Mouse (Mus musculus): Measurements from ENCODE around the gene H3f3a.

The H3f3a gene

DNA sequence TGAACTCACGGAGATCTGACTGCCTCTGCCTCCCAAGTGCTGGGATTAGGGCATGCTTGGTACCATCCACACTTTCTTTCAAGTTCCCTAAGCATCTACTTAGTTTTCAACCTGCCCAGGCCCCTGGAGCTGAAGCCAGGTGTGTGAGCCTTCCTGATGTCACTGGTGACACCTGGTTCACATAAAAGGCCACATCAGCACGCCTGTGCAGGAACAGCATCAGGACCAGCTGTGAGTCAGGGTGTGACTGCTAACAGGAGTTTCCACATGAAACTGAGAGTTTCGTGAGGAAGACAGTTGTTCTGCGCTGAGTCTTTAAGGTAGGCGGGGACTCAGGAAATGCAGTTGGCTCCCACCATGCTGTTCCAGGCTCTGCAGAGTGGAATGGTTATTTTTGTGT lies 48.4 kb downstream of the H3f3a start:
- in situ Hi-C loops (cut with MboI; ENCODE audit: unreplicated experiment in 2 of 2), result loop anchor here (5.0 to 10.0 kb wide), 6 partner anchors 43 to 503 kb away; partner anchors contain the start of gene Psen2 (in 2 of the 2)

DNA sequence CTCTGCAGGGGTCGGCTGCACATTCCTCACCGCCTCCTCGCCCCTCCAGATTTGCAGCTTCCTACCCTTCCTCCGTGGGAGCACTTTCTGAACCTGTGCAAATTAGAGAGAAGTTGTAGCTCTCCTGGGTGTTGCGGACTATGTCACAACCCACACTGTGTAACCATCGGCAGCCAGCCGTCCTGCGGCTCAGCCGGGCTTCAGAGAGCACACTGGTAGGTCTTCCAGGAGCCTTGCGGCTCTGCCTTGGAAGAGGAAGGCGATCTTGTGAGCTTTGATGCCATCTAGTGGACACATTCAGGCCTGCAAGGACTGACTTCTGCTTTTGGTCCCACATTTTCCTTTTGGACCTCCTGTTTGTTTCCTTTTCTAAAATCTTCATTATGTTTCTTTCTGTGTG lies 49.9 kb downstream of the H3f3a start:
- in situ Hi-C loops (cut with MboI; ENCODE audit: unreplicated experiment in 2 of 2), result loop anchor here in 1 of 2 experiments (5.0 to 10.0 kb wide), 3 partner anchors 47 to 499 kb away; partner anchors contain the start of gene Psen2

DNA sequence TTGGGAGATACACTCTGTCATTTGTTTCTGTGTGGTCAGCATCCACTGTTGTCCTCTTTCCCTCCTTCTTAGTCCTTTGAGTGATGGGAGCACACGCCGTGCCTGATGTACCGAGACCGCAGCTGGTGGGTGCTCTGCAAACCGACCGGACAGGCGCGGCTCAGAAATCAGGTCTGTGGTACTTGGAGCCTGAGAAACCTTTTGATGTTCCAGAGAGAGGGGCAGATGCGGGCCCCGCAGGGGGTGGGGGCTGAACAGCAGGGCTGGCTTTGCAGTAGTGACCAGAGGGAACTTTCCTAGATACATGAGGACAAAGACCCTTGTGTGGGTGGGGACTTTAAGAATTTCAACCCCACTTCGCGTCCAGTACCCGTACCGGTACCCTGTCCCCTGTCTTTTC lies 50.4 kb downstream of the H3f3a start:
- in situ Hi-C loops (cut with MboI; ENCODE audit: unreplicated experiment in 2 of 2), result loop anchor here in 1 of 2 experiments (5.0 to 10.0 kb wide), 3 partner anchors 46 to 499 kb away; partner anchors contain the start of gene Psen2

DNA sequence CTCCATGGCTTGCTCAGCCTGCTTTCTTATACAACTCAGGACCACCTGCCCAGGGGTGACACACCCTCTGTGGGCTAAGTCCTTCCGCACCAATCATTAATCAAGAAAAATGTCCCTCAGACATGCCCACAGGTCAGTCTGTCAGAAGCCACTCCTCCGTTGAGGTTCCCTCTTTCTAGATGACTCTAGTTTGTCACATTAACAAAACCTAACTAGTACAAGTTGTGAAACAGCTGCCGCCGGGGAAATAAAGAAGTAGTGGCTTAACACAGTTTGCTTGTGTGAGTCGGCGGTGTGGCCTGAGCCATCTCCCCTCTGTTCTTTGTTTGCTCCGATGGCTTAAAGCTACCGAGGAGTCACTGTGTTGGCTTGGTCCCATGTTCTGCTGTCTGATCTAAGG lies 51.1 kb downstream of the H3f3a start:
- in situ Hi-C loops (cut with MboI; ENCODE audit: unreplicated experiment in 2 of 2), result loop anchor here in 1 of 2 experiments (5.0 to 10.0 kb wide), 3 partner anchors 45 to 498 kb away; partner anchors contain the start of gene Psen2

DNA sequence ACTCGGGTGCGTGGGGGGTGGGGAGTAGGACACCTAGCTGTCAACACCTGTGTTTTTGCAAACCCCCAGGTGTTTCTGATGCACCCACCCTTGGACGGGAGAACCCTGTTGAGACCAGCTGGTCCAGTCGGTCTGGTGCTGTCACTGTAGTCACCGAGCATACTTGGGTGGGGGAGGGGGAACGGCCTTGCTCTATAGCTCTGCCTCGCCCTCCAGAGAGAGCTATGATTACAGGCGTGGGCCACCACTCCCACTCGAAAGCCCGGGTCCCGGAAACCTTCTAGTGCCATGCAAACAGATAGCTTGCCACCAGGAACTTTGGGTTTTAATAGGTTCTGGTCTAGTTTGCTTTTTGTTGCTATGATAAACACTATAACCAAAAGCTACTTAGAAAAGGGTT lies 51.6 kb downstream of the H3f3a start:
- in situ Hi-C loops (cut with MboI; ENCODE audit: unreplicated experiment in 2 of 2), result loop anchor here in 1 of 2 experiments (5.0 to 10.0 kb wide), 3 partner anchors 45 to 497 kb away; partner anchors contain the start of gene Psen2

DNA sequence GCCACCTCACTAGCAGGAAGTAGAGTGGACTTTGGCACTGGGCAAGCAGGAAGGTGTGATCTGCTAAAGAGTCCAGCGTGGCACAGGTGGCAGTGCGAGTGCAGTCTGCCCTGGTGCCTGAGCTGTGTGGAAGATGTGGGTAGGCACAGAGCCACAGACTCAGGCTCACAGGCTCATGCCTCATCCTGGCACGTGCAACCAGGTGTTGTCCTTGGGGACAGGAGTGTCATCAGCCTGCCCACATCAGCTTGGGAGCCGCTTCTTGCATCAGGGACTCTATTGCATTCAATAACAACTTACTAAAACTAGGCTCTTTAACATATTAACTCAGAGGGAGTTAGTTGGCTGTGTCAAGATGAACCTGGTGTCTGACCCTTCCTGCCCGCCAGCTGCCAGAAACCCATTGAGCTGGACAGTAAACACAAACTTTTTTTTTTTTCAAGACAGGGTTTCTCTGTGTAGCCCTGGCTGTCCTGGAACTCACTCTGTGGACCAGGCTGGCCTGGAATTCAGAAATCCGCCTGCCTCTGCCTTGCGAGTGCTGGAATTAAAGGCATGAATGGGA lies 55.7 kb downstream of the H3f3a start:
- in situ Hi-C loops (cut with MboI; ENCODE audit: unreplicated experiment in 2 of 2), result no loop called here

DNA sequence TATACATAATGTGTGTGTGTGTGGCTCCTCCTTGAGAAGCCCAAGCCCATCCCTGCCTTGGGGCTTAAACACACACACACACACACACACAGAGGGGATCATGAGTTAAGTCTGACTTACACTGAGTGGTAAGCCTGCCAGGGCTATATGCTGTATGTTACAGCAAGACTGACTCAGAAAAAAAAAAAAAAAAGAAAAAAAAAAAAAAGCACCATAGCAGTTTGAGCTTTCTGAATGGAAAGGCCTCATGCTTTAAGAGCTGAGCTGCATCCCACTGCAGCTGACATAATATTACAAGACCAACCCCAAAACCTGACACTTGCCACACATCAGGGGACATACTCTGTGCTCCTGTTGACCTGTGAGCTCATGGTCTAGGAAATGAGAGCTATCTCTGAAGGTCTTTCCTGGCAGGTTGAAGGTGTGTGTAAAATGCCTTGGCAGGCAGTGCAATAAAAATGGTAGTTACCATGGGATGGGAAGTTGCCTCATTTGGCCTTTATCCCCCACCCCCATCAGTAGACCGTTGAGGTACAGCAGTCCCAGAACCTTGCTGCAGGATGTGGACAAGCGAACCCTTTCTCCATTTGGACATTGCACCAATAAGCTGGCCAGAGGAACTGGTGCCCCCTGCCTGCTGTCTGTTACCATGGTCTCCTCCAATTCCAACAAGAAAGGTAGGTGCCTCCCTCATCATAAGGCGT lies 56.3 kb downstream of the H3f3a start:
- in situ Hi-C loops (cut with MboI; ENCODE audit: unreplicated experiment in 2 of 2), result no loop called here

DNA sequence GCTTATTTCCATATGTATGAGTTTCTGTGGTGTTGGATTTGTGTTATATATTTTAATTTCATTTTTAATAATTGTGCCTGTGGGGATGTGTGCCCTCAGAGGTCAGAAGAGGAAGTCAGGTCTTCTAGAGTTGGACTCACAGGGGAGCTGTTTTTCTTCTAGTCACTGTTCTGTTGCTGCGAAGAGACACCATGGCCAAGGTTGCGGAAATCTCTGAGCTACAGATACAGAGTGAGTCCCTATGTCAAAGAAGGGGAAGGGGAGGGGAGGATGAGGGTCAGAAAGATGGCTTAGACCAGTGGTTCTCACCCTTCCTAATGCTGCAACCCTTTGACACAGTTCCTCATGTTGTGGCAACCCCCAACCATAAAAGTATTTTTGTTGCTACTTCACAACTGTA lies 57.0 kb downstream of the H3f3a start:
- in situ Hi-C loops (cut with MboI; ENCODE audit: unreplicated experiment in 2 of 2), result no loop called here

DNA sequence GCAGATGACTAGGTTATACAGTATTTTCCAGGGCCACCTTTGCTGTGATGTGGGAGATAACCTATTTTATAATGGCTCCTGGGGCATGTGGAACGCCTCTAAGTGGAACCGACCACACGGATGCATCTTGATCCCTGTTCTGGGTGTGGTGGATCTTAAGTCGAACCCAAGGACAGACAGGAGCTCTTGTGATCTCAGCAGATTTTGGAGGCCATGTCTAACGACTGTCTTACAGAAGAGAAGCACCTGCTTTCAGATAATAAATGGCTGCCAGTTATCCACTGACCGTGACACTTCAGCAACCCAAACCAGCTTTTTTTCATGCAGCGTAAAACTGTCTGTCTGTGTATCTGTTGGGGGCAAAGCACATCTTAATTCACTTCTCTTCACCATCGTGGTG lies 59.4 kb downstream of the H3f3a start:
- in situ Hi-C loops (cut with MboI; ENCODE audit: unreplicated experiment in 2 of 2), result no loop called here

DNA sequence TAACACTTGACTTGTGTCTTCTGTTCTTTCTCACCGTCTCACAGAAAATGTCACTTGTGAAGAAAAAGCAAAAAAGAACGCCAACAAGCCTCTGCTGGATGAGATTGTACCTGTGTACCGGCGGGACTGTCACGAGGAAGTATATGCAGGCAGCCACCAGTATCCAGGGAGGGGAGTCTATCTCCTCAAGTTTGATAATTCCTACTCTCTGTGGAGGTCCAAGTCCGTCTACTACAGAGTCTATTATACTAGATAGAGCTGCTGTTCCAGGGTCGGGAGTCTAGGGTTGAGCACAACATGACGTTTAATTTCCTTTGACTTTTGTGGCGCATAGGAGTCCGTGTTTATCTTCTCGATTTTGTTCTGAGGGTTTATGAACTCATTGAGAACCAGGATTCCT lies 61.6 kb downstream of the H3f3a start:
- in situ Hi-C loops (cut with MboI; ENCODE audit: unreplicated experiment in 2 of 2), result no loop called here

All from v-Abl transformed pro-B cells (cell line).